Mouse (Mus musculus): ENCODE results near the gene Olig1.

GRCm38 (mm10) chr16:91292719-91293333 is 23.3 kb downstream of the Olig1 start:
- TF ChIP-seq E2F4 (IDR thresholded peaks at IDR 0.05; ENCODE audit: borderline replicate concordance, low read depth, low read length), result no peak
- no peak for TF ChIP-seq BHLHE40 (IDR thresholded peaks at IDR 0.05; ENCODE audit: borderline replicate concordance, low read depth, low read length)
- TF ChIP-seq MEF2A (IDR thresholded peaks at IDR 0.05; ENCODE audit: extremely low read depth, insufficient replicate concordance, low read depth, low read length, poor library complexity, severe bottlenecking), result no peak
- TF ChIP-seq POLR2A (IDR thresholded peaks at IDR 0.05; ENCODE audit: control insufficient read depth in 1 of 2, insufficient read depth in 1 of 2, low read depth in 1 of 2, low read length in 2 of 2, poor library complexity in 1 of 2), result no peak
- TF ChIP-seq EP300 (IDR thresholded peaks at IDR 0.05; ENCODE audit: low read depth in 1 of 2, low read length in 2 of 2), result no peak
- TF ChIP-seq ETS1 (IDR thresholded peaks at IDR 0.05; ENCODE audit: low read depth, low read length), result no peak

All from MEL (cell line).